Mouse (Mus musculus) layer of hippocampus, adult 18-20 months (tissue): ENCODE measurements around the gene Lfng. TPM values are rescaled to one million over a fixed set of nuclear protein-coding genes. Genes with fewer than 3 reads are reported as not detected.
A peak's percentile ranks its signal among the peaks of the same experiment; 100 is the strongest.

ENCODE experiments used
- DNase-seq, 2 experiments: peaks; one replicate each; pipeline ENCODE4 v3.0.0; 2022; ENCODE audit warnings: low spot score in 2 of 2
- total RNA-seq, 2 experiments: library from RNA; stranded (reverse); gene quantifications; 2 replicates each; pipeline ENCODE4 v1.2.3; 2021

The Lfng gene
- total RNA-seq, 2 experiments from 2014 or later = 19.3 to 21.2 TPM

DNA sequence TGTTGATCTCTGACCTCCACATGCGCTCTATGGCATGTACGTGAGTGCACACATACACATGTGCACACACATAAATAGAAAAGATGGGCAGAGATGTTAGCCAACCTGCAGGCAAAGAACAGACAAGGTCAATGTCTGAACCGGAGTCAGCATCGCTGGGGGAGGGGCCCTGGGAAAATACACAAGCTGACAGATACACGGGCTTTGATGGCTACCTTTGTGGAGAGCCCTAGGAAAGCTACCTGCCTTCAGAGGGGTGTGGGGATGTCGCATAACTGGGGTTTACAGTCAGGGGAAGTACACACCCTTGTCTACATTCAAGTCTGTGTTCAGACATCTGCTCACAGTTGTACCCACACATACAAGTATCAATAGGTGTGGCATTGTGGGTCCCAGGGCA, 31.4 kb downstream of the Lfng start:
- DNase-seq = no peak

DNA sequence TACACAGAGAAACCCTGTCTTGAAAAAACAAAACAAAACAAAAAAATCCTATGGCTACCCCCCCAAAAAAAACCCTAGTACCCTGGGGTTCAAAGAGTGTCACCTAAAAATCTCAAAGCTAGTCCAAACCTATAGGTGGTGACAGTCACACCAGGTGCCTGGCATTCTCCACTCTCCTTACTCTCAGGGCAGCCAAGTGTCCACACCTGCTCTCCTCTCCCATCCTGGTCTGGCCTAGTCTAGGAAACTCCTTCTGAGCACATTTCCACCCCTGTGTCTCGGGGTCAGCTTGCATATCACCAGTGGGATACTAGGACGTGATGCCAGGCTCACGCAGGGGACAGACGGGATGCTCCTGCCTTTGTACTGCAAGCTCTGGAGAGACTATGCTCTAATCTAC, 32.2 kb downstream of the Lfng start:
- DNase-seq = no peak

DNA sequence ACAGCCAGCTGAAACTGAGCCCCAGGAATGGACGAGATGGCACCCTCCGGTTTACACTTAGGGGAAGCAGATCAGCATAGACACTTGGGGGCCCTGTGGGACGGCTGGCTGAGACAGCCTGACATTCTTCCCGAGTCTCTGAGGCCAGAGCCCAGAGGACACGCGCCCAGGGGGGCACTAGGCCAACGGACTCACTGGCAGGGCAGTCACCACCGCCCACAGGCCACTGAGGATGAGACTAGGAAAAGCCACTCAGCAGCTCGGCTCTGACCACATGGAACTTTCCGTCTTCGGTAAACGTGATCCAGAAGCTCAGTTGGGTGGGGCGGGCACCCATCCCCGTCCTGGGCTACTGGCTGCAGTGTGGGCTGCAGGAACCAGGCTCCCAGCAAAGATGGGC, 32.8 kb downstream of the Lfng start:
- no peak for DNase-seq

DNA sequence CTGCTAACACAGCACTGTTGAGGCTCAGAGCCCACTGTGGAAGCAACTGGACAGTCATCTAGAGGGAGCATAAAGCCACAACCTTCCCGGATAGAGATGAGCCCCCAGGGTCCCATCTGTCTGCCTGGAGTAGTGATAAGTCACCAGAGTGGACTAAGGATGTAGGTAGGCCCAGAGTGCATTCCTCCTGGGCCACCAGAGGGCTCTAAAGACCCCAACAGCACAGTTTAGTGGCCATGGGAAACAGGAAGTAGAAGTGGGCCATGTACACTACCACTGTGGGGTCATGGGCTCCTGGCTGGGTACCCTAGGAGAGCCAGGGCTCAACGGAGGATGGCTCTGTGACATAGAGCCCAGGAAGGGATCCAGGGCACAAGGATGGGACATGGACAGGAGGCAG, 33.7 kb downstream of the Lfng start:
- no peak for DNase-seq

DNA sequence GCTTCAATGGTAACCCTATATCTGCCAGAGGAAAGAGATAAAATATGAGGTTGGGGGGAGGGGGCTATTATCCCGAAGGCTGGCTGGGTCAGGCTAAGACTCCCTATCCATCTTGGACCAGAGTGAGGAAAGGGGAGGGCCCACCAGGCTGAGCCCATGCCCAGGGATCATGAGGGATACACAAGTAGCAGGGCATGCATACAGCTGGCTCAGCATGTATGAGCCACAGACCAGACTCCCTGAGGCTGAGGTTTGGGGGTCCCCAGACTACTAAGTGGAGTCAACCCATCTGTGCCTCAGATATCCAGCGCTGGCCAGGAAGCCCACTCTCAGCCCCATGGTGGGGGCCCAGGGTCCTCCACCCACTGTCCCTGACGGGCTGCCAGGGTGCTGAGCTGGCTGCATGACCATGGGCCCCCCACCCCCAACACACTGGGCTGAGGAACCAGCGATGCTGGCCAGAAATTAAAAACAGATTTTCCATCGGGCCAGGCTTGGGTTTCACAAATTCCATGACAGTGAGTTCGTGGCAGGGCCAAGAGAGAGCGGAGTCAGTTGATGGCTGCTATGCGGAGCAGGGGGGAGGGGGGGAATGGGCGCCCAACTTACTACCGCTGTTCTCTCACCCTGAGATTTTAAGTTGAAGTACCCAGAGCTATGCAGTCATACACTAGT, 34.3 kb downstream of the Lfng start:
- DNase-seq = no peak

DNA sequence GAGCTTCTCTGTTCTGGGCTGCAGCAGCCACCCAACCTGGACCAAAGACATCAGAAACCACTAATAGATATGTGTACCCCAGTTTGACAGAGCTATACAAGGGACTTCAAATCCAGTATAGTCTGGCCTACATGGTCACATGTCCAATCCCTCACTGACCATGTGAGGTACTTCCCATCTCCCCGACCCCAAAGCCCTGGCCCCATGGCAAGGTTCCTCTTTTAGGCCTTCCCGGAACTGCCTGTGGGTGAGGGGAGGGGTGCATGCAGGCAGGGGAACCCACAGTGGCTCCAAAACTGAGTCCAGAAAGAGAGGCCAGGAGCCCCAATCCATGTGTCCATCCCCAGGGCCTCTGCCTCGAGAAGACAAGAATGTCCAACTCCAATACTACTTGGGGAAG, 35.0 kb downstream of the Lfng start:
- DNase-seq = no peak

DNA sequence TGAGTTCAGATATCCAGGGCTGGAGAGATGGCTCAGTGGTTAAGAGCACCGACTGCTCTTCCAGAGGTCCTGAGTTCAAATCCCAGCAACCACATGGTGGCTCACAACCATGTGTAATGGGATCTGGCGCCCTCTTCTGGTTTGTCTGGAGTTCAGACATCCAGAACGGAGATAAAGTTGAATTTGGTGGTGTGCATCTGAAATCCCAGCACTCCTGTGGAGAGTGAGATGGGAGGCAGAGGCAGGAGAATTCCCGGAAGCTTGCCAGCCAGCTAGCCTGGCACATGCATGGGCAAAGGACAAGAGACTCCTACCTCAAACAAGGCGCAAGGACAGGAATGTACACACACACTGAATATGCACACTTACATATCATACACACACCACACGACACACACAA, 37.1 kb downstream of the Lfng start:
- no peak for DNase-seq

DNA sequence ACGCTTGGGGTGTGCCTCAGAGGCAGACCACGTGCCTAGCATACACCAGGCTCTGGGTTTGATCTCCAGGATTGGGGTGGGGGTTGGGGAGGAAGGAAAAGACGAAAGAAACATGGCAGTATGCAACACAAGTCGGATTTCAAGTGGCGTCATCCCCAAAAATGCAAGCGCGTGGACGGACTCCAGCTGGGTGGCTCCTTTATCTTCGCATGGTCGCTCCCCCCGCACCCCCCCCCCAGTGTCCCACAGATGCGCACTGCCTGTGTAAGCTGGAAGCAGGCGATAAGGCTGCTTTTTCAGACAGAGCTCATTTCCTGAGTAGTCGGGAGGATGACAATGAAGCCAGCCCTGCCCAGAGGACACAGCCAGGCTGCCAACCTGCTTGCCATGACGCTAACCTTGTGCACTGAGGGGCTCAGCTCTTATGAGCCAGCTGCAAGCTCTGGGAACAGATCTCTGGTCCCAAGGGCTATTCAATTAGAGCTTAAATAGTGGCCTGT, 37.6 kb downstream of the Lfng start:
- no peak for DNase-seq

DNA sequence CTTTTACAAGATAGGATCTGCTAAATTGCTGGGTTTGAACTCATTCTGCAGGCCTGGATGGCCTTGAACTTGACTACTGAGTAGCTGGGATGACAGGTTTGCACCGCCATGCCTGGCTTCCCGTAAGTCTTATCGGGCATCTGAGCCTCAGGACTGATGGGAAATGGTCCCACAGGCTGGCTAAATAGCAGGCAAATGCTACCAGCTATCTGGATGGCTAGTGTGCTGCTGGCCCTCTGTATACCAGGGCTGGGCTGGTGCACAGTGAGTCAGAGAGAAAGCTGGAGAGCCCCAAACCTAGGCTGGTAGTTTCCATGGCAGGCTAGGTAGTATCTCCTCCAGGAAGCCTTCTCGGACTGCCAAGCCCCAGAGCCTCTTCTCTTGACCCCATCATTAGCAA, 38.3 kb downstream of the Lfng start:
- DNase-seq = no peak

DNA sequence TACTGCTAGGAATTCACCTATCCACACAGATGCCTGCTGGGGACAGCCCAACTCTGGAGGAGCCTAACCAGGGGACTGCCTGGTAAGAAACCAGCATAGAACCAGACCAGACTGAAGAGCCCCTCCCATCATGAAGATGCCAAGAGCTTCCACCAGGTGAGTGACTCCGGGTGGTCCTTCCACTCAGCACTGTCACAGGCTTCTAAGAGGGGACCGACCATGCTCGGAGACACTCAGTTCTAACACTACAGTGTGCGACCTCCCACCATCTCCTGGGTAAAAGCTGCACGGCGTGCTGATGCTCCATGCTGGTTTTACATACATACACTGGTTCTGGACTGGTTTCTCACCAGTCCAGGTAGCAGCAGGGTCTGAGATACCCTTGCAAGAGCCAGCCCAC, 39.1 kb downstream of the Lfng start:
- no peak for DNase-seq

DNA sequence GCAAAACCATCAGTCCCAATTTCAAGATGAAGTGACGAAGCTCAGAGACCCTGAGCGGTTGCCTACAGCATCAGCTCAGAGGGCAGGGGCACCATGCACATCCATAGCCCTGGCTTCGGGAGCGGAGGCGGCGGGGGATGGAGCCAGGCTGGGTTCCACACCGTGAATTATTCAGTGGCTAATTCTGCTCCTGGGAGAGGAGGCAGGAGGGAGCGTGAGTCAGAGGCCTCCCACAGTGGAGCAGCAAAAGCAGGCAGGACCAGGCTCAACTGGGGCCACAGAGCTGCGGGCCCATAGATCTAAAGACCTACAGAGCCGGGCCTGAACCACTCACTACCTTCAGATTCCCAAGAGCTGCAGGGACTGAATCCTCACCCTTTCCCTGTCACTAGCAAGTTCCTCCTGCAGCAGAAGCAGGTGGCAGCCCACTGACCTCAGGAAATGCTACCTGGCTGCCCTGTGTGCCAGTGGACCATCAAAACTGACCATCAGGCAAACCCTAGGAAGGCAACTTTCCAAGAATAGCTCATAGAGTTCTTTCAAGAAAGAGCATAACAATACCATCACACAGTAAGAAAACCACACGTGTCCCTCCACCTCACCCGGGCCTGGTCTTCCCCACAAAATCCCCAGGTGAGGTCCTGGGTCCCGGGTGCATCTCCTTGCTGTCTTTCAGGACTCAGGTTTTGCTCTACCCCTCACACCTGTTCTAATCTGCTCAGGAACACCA, 40.1 kb downstream of the Lfng start:
- DNase-seq = peak; percentile 68 to 78

DNA sequence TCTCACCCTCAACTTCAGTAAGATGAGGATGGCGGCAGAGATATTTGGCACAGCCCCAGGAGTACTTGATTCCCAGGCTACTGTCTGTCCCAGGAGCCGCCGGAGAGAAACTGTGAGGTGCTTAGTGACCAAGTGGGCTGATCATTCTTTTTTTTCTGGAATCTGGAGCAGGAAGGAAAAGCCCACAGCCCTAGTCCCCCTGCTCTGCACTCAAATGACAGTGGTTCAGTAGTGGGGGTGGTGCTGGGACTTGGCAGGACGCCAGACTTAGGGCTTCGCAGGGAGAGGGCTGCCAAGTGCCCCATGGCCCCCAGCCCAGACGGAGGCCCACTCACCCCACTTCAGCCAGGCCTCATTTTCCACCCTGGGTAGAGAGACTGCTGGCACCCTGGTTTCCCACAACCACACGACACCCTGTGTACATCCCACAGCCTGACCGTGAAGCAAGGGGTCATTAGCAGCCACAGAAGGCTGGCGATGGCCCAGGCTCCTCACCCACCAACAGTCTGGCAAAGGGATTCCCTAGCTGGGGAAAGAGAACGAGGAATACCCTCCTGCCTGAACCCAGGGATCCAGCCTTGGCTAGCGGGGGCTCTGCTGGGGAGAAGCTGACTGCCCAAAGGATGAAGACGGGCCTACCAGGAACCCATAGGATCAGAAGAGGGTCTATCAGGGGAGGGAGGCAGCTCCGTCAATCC, 40.9 kb downstream of the Lfng start:
- peak in 1 of 2 experiments; percentile 70 for DNase-seq

DNA sequence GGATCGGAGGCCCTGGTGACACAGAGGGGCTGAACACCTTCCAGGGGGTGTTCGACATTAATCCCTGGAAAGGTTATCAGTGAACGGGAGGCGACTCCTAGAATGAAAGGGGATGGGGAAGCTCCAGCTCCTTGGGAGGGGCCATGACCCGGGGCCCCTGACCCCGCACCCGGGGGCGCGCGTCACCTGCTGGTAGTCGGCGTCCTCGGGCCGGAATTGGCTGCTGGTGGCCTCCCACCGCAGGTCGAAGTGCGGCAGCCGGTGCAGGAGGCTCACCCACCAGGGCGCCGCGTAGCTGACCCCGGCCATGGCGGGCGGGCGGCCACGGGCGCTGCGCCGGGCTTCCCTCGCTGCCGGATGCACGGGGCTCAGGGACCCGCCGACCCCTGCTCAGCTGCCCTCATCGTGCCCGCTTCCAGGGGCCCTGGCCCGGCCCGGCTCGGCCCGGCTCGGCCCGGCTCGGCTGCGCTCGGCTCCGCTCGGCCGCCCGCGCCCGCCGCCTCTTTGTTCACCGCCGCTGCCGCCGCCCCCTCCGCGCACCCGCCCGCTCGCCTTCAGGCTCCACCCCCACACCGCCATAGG, 41.5 kb downstream of the Lfng start, which contains the start of gene Ttyh3:
TSS of gene Ttyh3 (minus strand) at position 513 of the 582 bp plus-strand sequence.
- DNase-seq = no peak

DNA sequence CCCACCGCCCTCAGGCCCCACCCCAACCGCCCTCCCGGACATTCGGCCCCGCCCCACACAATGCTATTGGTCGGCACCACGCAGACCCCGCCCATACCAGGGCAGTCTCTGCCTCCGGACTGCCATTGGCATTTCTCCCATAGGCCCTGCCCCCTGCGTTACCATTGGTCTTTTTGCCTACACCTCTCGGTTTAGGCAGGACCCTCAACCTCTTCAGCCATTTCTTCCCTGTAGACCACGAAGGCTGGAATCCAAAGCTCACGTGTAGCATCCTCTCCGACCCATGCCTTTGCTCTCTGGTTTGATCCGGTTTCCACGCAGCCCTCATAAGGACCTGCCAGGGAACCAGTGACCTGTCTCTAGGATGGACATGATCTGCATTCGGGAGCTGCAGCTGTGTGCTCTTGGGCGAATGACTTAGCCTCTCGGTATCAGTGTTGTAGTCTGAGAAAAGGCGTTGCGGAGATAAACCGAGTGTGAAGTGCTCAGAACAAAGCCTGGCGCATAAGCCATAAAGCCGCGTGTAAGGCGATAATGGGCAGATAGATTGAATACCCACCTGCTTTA, 42.1 kb downstream of the Lfng start:
- DNase-seq = peak; percentile 95 to 97

DNA sequence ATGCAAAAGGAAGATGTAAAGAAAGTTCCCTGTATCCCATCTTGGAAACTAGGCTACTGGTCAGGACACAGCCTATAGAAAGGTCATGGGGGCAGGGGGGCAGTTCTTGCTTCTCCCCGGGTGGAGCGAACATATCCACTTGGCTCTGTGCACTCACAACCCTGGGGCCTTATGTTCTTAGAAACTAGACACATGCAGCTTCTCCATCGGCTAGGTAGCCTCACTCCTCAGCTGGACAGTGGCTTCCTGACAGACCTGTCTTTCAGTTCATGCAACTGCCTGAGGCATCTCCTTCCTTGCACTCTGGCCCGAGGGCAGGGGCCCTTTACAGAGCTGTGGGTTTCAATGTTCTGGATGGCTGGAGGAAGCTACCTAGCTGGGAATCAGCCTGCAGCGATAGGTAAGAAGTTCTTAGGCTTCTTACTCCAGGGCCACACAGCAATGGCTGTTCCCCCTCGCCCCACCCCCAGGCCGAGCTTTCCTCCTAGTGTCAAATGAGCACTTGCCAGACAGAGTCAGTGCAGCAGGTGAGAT, 42.8 kb downstream of the Lfng start:
- DNase-seq = no peak

DNA sequence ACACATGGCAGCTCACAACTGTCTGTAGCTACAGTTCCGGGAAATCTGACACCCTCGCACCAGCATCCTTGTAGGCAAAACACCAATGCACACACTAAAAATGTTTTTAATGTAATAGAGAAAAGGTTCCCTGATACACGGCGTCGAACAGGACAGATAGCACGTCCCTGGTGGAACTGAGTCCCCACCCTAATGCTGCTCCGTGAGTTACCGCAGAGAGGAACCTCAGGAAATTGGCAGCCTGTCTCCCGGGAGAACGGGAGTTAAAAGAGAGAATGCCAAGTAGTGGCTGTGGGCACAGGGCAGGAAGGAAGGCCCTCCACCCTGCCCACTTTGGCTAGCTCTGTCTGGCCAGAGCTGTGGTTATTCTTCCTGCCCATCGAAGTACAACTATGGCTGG, 44.1 kb downstream of the Lfng start:
- DNase-seq = no peak

DNA sequence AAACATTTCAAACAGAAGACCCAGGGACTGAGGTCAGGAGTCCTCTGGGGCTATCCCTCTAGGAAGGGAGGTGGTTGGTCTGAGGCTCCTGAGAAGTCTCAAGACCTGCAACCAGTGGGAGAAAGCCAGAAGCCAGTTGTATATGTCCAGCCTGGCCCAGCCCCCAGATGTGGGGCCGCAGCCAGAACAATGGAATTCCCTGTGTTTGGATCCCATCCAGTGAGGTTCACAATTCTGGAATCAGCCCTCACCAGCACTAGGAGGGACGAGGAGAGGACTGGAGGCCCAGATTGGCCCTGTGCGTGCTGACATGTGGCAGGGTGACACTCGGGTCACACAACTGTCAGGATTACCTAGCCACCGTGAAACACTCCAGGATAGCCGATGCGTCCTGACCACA, 45.5 kb downstream of the Lfng start:
- DNase-seq = no peak

DNA sequence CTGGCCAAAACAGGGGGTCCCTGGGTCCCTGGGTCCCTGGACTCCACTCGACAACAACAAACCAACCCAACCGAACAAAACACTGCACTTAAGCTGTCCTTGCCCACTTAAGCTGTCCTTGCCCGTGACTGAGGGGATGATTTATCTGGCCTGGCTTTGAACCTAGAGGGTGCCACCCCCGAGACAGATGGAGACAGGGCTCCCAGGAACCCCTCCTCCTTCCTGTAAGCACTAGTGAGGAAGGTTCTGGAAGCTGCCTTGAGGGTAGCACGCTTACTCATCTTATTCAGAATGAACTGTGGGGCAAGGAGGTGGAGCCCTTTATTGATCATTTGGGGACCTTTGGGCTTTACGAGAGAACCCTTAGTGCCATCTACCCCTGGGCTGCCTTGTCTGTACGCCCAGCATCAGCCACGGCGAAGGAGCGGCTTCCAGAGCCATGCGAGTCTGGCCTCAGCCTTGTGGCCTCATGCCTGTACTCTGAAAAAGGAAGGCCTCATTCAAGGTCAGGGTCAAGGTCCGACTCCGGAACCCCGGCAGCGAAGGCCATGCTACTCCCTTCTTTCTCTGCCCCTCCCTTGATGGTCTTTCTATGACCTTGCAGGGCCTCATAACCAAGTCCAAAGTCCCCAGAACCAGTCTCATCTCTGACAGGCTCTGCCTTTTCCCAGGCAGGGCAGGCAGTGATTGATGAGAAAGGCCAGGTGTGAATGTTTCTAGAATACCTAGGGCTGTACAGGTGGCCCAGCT, 47.2 kb downstream of the Lfng start:
- no peak for DNase-seq

DNA sequence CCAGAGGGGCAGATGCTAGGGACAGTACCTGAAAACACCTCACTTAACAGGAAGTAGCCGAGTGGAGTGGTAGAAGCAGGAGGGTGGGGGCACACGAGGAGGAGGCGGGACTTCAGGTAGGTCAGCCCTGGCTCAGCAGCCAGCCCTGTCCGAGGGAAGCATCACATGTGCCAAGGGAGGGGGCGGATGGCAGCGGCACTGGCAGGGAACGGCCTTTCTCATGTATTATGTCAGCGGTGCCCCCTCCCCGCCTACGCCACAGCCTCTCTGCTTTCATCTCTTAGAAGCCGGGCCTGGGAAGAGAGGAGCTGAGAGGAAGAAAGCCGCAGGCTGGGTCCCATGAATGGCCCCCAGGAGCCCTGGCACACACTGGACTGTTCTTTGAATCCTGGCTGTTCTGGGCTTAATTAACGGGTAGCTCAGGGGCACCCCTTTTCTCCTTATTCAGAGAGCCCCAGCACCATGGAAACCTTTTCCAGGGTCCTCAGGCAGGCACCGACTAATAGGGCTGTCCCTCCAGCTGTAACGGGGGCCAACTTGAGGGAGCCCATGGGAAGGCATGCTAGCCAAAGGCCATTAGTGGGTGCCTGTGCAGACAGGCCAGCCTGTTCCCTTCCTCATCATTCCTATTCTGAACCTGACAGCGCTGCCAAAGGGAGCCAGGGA, 52.6 kb downstream of the Lfng start:
- DNase-seq = peak; percentile 74 to 86

DNA sequence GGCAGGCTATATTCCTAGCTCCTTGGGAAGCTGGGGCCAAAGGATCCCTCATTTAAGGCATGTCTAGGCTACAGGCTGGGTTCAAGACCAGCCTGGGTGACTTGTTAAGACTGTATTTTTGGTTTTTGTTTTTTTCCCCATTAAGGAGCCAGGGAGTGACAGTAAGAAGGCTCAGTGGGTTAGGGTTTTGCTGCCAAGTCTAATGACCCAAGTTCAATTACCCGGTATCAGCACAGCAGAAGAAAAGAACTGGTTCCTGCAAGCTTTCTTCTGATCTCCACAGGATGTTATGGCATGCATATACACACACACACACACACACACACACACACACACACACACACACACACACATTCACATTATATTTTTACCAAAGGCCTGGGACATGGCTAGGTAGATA, 53.3 kb downstream of the Lfng start:
- no peak for DNase-seq
